Mouse (Mus musculus) lung, embryonic 15.5 days (tissue): ENCODE results near the gene Tmem211. TPM values are rescaled to one million over a fixed set of nuclear protein-coding genes. Genes with fewer than 3 reads are reported as not detected.

Experiments
- ATAC-seq: fragments of 200-750 bp; cut with Nextera tagmentation; 2 replicates; pipeline ENCODE4 v1.8.0; 2017; ENCODE audit warnings: moderate number of reproducible peaks, borderline replicate concordance; ENCODE audit not compliant: low FRiP score, low TSS enrichment; ENCODE audit errors: extremely low read depth
- H3K27ac ChIP-seq: fragments of 300-500 bp; sonication (generic); 2 replicates; pipeline ENCODE4 v1.5.1; 2015; ENCODE audit warnings: moderate library complexity, mild to moderate bottlenecking, inconsistent platforms
- H3K27me3 ChIP-seq: fragments of 300-500 bp; sonication (generic); 2 replicates; pipeline ENCODE4 v1.6.1; 2015; ENCODE audit warnings: inconsistent platforms
- H3K36me3 ChIP-seq: fragments of 300-500 bp; sonication (generic); 2 replicates; pipeline ENCODE4 v1.6.1; 2015; ENCODE audit warnings: inconsistent platforms
- H3K4me1 ChIP-seq: fragments of 300-500 bp; sonication (generic); 2 replicates; pipeline ENCODE4 v1.6.1; 2015; ENCODE audit warnings: inconsistent platforms
- H3K4me2 ChIP-seq: fragments of 300-500 bp; sonication (generic); 2 replicates; pipeline ENCODE4 v1.6.1; 2015; ENCODE audit warnings: inconsistent platforms, mild to moderate bottlenecking, moderate library complexity
- H3K4me3 ChIP-seq: fragments of 300-500 bp; sonication (generic); 2 replicates; pipeline ENCODE4 v1.5.1; 2015; ENCODE audit warnings: mild to moderate bottlenecking, inconsistent platforms
- H3K9ac ChIP-seq: fragments of 300-500 bp; sonication (generic); 2 replicates; pipeline ENCODE4 v1.6.1; 2015; ENCODE audit warnings: inconsistent platforms
- H3K9me3 ChIP-seq: fragments of 300-500 bp; sonication (generic); 2 replicates; pipeline ENCODE4 v1.6.1; 2016; ENCODE audit warnings: inconsistent platforms
- WGBS: fragments of 180-500 bp; shearing (Covaris S2); methylation state at CpG from one replicate; pipeline ENCODE4 v1.1.7; 2015; 5-methylcytosine and 5-hydroxymethylcytosine counted together
- polyA plus RNA-seq: library from polyadenylated mRNA; unstranded; fragments of >200 nt; fragmentation: Nextera tagmentation; extraction: Ambion mirVana; gene quantifications from 2 replicates; pipeline ENCODE4 v1.2.1, GENCODE M21; 2015

Tmem211 gene
- polyA plus RNA-seq, 1 experiment from 2014 or later, result not detected

DNA sequence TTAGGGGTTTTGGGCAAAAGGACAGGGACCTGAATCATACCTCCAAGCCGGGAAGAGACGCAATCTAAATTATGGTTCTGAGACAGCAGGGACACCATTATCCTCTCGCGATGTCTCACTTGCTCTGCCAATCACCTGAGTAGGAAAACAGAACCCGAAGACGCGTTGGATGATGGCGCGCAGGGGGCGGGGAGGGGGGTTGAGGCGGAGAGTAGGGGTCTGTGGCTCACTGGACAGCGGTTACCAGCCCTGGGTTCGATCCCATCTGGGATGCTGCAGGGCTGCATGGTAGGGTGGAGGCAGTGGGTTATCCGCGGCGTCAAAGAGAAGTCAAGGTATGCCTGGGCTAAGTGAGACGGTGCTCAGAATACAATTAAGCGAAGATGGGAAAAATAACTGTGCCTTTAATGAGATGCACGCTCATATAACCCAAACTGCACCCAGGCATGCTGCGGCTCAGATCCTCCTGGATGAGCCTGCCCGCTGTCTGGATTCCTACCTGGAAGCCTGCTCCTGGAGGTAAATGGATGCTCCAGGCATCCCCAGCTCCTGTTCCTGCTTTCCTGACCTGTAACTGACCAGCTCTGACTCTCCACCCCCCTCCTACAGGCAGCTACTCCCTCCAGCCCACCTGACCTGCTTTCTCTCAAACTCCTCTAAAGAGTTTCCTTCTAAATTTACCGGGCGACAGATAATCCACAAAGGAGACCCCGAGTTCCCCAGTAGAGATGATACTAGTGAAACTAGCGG, 848 bp upstream of the Tmem211 start:
- ATAC-seq, result no peak
- Histone ChIP-seq H3K9ac (peak overlapping the region; percentile 5; the same call in 1 of the 2 replicates), H3K9me3 (no peaks in the 10 kb centered on the region), H3K27ac (peak overlapping the region; percentile 40; the same call in 1 of the 2 replicates), H3K4me2 (peak overlapping the region; percentile 52), H3K4me1 (peaks cover 18% of the 10 kb centered on the region), H3K27me3 (peaks cover 1% of the 10 kb centered on the region; the same call in 1 of the 2 replicates), H3K4me3 (no peak overlapping the region), H3K36me3 (no peaks in the 10 kb centered on the region)
- WGBS, result 21% methylated on average over 25 of the region's 25 CpGs

- Histone ChIP-seq H3K9me3 (no peaks in the 10 kb centered on the region), H3K4me1 (peaks cover 17% of the 10 kb centered on the region), H3K36me3 (no peaks in the 10 kb centered on the region), H3K4me2 (no peak overlapping the region), H3K9ac (no peak overlapping the region), H3K27ac (no peak overlapping the region), H3K4me3 (no peak overlapping the region), H3K27me3 (no peaks in the 10 kb centered on the region)
- ATAC-seq, result no peak
- 76% methylated on average over 5 of the region's 5 CpGs for WGBS
These were observed 3.5 kb downstream of the Tmem211 start for GRCm38 (mm10) chr5:113230196-113230595.

DNA sequence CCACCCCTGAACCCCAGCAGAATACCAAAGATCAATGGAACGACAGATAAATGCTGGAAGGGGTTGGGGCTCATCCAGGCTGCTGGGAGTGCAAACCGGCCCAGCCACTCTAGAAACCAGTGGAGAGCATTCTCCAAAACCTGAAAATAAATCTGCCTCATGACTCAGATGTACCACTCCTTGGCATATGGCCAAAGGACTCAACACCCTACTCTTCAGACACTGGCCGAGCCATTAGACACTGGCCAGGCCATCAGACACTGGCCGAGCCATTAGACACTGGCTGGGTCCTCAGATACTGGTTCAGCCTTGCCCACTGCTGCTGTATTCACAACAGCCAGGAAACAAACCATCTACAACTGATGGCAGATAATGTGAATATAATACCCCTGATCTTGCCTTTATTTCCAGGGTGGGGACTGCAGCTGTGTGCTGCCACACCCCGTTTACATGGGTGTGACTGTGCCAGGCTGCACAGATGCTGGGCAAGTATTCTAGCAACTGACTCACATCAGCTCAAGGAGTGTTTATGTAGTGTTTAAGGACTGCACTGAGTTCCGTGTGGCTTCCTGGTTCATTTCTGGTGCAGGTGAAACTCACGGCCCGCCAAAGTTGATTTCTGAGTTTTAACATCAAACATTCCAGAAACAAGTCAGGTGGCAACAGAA, 22.7 kb downstream of the Tmem211 start:
- Histone ChIP-seq H3K4me1 (no peaks in the 10 kb centered on the region), H3K27ac (no peak overlapping the region), H3K27me3 (no peaks in the 10 kb centered on the region), H3K4me2 (no peak overlapping the region), H3K4me3 (no peak overlapping the region), H3K36me3 (no peaks in the 10 kb centered on the region), H3K9me3 (no peaks in the 10 kb centered on the region), H3K9ac (no peak overlapping the region)
- ATAC-seq, result no peak
- WGBS, result 57% methylated on average over 8 of the region's 8 CpGs

DNA sequence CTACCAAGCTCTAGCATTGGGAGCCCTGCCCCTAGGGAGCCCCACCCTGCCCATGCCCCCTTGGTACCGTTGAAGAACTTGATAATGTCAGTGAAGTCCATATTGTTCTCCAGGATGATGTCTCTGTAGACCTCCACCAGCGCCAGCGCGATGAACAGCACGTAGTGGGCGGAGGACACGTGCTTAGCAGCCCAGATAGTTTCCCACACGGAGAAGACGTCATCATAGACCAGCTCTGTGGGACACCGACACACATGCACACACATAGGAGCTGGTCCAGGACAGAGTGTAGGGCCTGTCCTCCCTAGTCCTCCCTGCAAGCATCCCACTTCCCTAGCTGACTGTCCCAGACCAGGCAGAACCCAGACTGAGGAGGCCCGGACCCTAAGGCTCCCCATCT, 24.1 kb downstream of the Tmem211 start:
- H3K9ac ChIP-seq, result no peak overlapping the region
- 93% methylated on average over 11 of the region's 11 CpGs for WGBS
- H3K36me3 ChIP-seq, result no peaks in the 10 kb centered on the region
- no peaks in the 10 kb centered on the region for H3K4me1 ChIP-seq
- H3K4me2 ChIP-seq, result no peak overlapping the region
- H3K4me3 ChIP-seq, result no peak overlapping the region
- no peaks in the 10 kb centered on the region for H3K27me3 ChIP-seq
- ATAC-seq, result no peak
- H3K27ac ChIP-seq, result no peak overlapping the region
- H3K9me3 ChIP-seq, result no peaks in the 10 kb centered on the region

- Histone ChIP-seq H3K27ac (no peak overlapping the region), H3K4me2 (no peak overlapping the region), H3K9me3 (no peaks in the 10 kb centered on the region), H3K9ac (no peak overlapping the region), H3K27me3 (no peaks in the 10 kb centered on the region), H3K4me3 (no peak overlapping the region), H3K4me1 (no peaks in the 10 kb centered on the region), H3K36me3 (no peaks in the 10 kb centered on the region)
- WGBS, result 75% methylated on average over 8 of the region's 8 CpGs
- ATAC-seq, result no peak
These were observed 38.9 kb downstream of the Tmem211 start for GRCm38 (mm10) chr5:113265637-113266036.

DNA sequence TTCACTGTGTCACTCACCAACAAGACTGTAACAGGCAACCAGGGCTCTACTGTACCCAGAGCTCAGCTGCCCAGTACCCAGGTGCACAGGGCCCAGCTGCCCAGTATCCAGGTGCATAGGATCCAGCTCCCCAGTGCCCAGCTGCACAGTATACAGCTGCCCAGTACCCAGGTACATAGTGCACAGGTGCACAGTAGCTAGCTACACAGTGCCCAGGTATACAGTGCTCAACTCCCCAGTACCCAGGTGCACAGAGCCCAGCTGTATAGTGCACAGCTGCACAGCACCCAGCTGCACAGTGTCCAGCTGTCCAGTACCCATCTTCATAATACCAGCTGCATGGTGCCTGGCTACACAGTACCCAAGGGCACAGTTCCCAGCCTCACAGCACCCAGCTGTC, 41.5 kb downstream of the Tmem211 start:
- H3K9me3 ChIP-seq, result no peaks in the 10 kb centered on the region
- no peak overlapping the region for H3K4me3 ChIP-seq
- ATAC-seq, result 0 out of 2 replicates have a peak, but pooled peaks have one; percentile 39
- H3K27me3 ChIP-seq, result no peaks in the 10 kb centered on the region
- no peak overlapping the region for H3K4me2 ChIP-seq
- H3K27ac ChIP-seq, result no peak overlapping the region
- no peaks in the 10 kb centered on the region for H3K4me1 ChIP-seq
- H3K36me3 ChIP-seq, result no peaks in the 10 kb centered on the region
- no peak overlapping the region for H3K9ac ChIP-seq

- H3K36me3 ChIP-seq, result no peaks in the 10 kb centered on the region
- no peaks in the 10 kb centered on the region for H3K9me3 ChIP-seq
- 76% methylated on average over 3 of the region's 3 CpGs for WGBS
- no peaks in the 10 kb centered on the region for H3K4me1 ChIP-seq
- H3K27ac ChIP-seq, result no peak overlapping the region
- no peaks in the 10 kb centered on the region for H3K27me3 ChIP-seq
- no peak overlapping the region for H3K4me2 ChIP-seq
- no peak overlapping the region for H3K9ac ChIP-seq
- no peak for ATAC-seq
- H3K4me3 ChIP-seq, result no peak overlapping the region
These were observed 43.3 kb downstream of the Tmem211 start for GRCm38 (mm10) chr5:113270043-113270442.

- no peak for ATAC-seq
- no peak overlapping the region for H3K9ac ChIP-seq
- WGBS, result 59% methylated on average over 11 of the region's 11 CpGs
- no peaks in the 10 kb centered on the region for H3K36me3 ChIP-seq
- no peak overlapping the region for H3K4me3 ChIP-seq
- H3K27ac ChIP-seq, result no peak overlapping the region
- H3K9me3 ChIP-seq, result no peaks in the 10 kb centered on the region
- no peak overlapping the region for H3K4me2 ChIP-seq
- H3K4me1 ChIP-seq, result no peaks in the 10 kb centered on the region
- H3K27me3 ChIP-seq, result no peaks in the 10 kb centered on the region
These were observed 44.6 kb downstream of the Tmem211 start for GRCm38 (mm10) chr5:113271207-113271811.

- Histone ChIP-seq H3K4me1 (no peaks in the 10 kb centered on the region), H3K9ac (no peak overlapping the region), H3K4me2 (no peak overlapping the region), H3K27ac (no peak overlapping the region), H3K36me3 (no peaks in the 10 kb centered on the region), H3K4me3 (no peak overlapping the region), H3K9me3 (no peaks in the 10 kb centered on the region), H3K27me3 (no peaks in the 10 kb centered on the region)
- 67% methylated on average over 10 of the region's 10 CpGs for WGBS
- no peak for ATAC-seq
These were observed 49.1 kb downstream of the Tmem211 start for GRCm38 (mm10) chr5:113275839-113276238.

DNA sequence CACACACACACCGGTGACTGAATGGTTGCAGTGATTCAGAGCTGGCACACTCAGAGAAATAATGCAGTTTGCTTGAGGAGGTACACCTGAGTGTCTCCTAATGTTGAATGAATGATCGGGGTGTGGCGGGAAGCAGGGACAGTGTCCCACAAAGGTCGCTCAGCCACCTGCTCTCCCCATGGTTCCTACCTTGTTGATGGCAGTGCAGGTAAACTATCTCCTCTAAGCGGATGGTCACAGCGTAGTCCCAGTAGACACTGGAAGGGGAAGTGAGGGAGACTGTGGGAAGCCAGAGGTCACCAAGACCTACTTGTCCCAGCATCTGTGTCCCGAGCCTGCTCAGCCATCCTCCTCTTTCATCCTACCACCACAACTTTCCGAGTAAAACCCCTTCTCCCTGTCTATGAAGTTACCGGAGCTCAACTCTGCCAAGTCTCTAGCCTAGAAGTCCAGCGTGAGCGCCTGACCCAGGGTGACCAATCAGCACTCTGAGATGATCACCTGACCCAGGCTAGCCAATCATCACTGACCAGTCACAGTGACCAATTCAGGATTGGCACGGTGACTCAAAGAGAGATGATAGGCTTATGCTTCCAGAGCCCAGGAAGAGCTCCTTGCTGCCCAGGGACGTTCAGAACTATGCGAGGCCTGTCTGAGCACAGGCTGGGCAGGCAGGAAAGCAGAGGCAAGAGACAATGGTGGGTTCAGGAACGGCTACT, 53.6 kb downstream of the Tmem211 start:
- Histone ChIP-seq H3K9me3 (no peaks in the 10 kb centered on the region), H3K27me3 (no peaks in the 10 kb centered on the region), H3K4me2 (peak overlapping the region; percentile 44), H3K27ac (no peak overlapping the region), H3K4me1 (no peaks in the 10 kb centered on the region), H3K9ac (no peak overlapping the region), H3K36me3 (no peaks in the 10 kb centered on the region), H3K4me3 (peak overlapping the region; percentile 32)
- 26% methylated on average over 15 of the region's 15 CpGs for WGBS
- ATAC-seq, result peak; percentile 53; the same call in 1 of the 2 replicates

- no peak overlapping the region for H3K4me2 ChIP-seq
- WGBS, result 74% methylated on average over 7 of the region's 7 CpGs
- ATAC-seq, result no peak
- no peak overlapping the region for H3K27ac ChIP-seq
- no peaks in the 10 kb centered on the region for H3K36me3 ChIP-seq
- no peak overlapping the region for H3K9ac ChIP-seq
- no peak overlapping the region for H3K4me3 ChIP-seq
- H3K9me3 ChIP-seq, result no peaks in the 10 kb centered on the region
- H3K27me3 ChIP-seq, result no peaks in the 10 kb centered on the region; the same call in none of the 2 replicates
- H3K4me1 ChIP-seq, result no peaks in the 10 kb centered on the region
These were observed 54.8 kb downstream of the Tmem211 start for GRCm38 (mm10) chr5:113281557-113281956.
